Mouse (Mus musculus) right cerebral cortex, postnatal 36 days (tissue): ENCODE data around the gene Cep350.

Experiments used
- DNase-seq, 2 experiments: peaks; one replicate each; pipeline ENCODE4 v3.0.0; 2022; ENCODE audit warnings: low spot score in 2 of 2, mixed read lengths in 1 of 2

The Cep350 gene

DNA sequence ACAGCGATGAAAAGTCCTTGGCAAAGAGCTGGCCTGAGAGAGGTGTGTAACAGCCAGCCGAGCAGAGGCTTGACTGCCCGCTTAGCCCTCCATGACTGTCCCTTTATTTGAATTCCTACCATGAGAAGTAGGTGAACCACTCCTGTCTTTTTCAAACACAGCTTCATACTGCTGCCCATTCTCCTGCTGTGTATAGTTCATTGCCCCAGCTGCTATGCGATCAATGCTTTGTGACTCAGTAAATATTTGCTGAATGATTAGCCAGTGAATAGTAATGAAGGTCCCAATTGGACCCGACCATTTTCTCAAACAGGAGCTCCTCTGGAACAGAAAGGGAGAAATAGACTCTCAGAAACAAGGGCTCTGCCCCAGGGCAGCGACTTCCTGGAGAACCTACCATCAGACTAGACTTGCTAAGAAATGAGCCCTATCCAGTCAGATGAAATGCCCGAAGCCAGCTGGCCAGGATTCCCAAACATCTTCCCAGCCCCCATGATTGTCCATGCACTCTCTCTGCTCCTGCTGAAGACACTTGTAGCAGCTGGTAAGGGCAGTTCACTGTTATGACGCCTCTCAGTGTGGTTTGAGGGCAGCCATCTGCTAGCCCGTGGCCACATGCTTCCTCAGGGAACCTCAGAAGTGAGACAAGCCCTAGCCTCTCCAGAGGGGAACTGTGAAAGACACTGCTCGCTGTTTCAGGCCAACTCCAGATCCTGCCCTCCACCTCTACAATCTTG lies 163.2 kb downstream of the Cep350 start:
- DNase-seq: no peak

DNA sequence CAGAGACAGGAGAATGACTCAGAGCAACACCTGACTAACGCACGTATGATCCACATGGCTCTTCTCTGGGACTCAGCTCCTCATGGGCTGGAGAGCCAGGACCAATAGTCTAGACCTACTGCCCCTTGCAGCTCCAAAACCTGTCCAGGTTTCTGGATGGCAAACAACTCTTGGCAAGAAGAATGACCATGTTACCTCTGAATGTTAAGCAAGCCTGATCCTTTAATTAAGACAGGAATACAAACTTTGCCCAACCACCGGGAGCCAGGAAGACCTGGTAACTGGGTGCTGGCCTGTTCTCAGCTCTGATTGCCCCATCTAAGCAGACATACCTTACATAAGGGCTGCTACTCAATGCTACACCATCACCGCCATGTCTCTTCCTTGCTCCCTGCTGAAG lies 164.8 kb downstream of the Cep350 start:
- DNase-seq: no peak

DNA sequence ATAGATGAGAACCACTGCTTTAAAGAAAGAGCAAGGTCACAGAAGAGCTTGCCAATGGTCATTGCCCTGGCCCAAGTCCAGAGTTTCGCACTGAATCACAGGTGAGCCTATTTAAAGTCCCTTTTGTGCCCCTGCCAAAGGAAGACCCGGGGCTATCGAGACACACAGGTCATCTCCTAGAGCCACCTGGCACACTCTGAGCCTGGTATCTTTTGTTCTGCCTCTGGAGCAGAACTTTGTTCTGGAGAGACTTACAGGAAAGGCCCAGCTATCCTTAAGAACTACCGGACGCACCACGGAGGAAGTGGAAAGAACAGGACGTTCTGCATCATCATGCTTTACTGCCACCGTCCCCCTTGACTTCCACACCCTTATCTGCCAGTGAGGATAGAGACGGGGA lies 167.4 kb downstream of the Cep350 start:
- DNase-seq: no peak

DNA sequence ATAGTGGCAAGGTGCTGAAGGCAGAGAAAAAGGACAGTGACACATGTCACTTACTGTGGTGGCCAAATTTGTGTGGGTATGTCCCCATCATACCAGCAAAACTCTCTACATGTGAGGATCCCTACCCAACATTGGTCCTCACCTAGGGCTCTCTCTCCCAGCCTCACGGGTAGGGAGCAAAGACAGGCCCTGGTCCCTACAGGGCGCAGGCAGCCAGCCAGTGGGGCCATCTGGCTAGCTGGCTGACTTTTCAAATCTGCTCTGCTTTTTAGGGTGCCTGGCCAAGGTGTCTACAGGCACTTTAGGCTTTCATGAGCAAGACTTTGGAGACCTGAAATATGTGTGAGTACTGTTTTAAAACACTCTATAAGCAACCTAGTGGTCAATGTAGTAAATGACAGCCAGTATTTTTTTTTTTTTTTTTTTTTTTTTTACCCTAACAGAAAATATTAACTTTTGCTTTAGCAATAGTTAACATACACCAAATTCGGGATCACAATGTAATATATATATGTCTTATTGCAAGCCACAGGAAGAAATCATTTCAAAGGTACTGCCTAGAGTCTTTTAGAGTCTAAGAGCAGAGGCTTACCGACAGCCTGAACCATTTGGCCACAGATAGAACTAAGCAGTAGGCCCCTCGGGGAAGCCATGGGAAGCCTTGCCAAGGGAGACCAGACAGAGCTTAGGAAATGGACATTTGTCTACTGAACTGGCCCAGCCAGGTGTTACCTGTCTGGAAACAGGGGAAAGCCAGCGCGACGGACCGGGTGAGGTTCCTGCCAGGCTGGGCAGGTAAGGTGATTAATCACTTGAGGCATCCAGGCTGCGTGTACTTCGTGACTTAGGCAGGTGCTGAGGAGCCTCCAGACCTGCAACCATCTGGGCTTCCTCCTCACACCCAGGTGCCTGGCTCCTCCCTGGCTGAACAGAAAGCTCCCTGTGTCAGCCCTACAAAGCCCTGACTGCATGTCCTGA lies 171.8 kb downstream of the Cep350 start:
- no peak for DNase-seq

DNA sequence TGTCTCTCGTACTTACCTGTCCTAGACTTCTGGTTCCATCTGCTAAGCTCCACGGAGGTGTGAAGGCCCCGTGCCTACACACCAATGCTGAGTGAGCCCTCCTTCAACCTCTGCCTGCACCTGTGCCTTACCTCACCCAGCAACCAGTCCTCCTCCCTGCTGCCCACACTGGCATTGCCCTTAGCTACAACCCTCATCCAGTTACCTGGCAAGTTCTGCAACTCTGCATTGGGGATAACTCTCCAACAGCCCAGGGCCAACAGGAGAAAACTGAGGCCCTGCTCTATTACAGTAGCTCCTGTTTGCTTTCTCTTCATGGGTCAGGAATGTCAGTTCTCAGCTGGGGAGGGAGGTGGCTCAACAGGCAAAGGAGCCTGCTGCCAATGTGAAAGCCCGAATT lies 175.1 kb downstream of the Cep350 start:
- DNase-seq: no peak

DNA sequence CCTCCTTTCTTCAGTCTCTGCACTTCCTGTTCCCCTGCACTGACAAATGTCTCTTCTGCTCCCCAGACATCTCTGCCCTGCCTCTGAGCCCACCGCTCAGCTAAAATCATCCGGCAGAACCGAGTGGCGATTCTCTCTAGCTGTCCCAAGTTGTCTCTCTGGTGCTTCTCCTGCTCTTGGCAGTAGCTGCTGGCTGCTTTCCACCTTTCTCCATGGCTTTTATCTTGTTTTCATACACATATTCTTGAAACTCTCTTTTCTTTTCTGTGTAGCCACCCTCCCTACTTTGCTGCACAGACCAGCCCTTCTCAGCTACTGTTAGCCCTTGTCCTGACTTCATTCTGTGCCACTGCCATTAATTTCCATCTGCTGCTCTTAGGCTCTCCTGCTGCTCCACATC lies 175.6 kb downstream of the Cep350 start:
- DNase-seq: no peak

DNA sequence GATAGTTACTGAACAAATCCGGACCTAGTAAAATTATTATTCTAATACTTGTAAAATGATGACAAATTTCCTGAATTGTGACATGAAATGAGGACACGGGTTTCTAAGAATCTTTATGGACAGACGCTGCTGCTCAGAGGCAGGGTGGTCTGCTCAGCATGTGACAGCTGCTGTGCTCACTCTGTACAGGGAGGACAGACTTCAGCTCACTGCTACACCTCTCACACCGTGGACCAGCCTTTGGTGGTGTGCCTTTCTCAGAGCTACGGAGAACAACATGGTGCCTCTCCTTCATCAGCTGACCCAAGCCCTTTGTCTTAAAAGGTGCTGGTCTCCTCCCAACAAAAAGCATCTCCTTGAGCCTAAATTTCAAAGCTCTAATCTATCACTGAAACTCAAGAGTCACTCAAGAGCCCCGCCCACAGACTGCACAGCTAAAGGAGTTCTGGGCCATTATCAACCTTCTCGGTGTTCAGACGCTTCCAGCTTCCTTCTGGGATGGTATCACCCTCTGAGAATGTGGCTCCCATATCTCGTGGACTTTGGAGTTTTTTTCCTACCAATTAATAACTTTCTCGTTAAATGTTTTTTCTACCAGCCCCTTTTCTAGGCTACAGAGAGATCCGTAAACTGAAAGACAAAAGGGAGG lies 176.2 kb downstream of the Cep350 start:
- no peak for DNase-seq

DNA sequence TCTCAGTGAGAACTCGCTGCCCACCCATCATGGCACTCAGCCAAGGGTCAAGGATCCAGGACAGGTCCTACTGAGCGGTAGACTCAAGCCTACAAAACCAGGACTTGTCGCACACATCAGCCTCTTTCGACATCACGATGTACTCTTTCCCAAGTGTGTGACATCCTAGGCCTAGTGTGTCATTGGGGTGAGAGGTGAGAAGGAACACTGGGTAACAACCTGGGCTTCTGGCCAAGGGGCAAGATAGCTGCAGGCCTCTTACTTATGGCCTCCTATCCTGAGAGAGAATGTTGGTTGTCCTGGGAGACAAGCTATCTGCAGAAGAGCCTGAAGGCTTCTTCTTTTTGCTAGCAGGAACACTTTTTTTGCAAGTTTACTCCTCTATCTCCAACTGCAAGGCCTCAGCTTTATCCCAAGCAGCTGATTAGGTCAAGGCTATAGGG lies 177.2 kb downstream of the Cep350 start:
- no peak for DNase-seq
